Mouse (Mus musculus) kidney, adult 2 months (tissue): ENCODE data around the gene Lzts2.

Experiments used
- CTCF ChIP-seq: fragments of 200-500 bp; conservative IDR thresholded peaks from 2 replicates; pipeline ENCODE4 v1.5.1; 2011; ENCODE audit warnings: low read depth, mild to moderate bottlenecking, control low read depth, low read length, moderate library complexity, mixed read lengths; ENCODE audit not compliant: insufficient read depth, insufficient read length
- POLR2A ChIP-seq: fragments of 200-500 bp; IDR thresholded peaks from one replicate; pipeline ENCODE4 v1.6.1; 2011; ENCODE audit warnings: low read depth, low read length, control low read depth

GRCm38 (mm10) chr19:45049523-45049922, 35.3 kb downstream of the Lzts2 start:
- TF ChIP-seq CTCF (no peak), POLR2A (no peak)
